Mouse (Mus musculus) heart, adult 8-10 months (tissue): ENCODE measurements at regions not wholly inside any gene's neighbourhood (a gene's known extent, or its start where the extent isn't known, plus 50 kb on each side); places are given as distances from the start of the nearest gene placed in this dataset.

ENCODE experiments used
- DNase-seq: peaks from one replicate; pipeline ENCODE4 v3.0.0; 2022; ENCODE audit warnings: low spot score

DNA sequence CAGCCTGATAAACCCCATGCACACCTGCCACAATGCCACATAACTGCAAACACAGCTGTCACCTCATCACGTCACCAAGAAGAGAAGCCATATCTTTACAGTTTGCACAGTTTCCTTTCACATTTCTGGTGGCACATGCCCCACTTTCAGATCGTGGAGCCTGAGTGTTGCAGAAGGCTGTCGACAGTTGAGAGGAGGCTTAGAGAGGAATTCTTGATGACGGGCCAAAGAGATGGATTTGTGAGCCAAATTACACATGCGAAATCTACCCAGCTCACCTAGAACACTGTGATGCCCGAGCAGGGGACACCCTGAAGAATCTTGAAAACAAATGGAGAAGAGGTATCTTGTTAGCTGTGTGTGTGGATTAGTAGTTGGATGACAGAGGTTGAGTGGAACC, 77.4 kb downstream of the Cmpk2 start:
- no peak for DNase-seq

DNA sequence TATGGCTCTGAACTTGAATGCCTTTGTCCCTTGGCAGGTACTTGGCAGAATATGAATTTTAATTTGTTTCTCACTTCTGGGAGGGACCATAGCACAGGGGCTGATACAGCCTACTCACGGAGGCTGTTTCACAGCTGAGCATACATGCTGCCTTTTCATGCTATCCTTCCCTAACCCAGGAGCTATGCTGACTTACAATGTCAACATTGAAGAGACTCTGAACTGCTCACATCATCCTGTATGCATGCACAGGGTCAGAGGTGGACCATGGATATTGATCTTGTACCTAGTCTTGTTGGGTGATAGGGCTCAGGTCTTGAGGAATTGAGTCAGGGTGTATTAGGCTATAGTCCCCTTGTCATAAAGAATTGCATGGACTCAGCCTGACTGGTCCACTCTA, 74.5 kb downstream of the Cmpk2 start:
- no peak for DNase-seq

DNA sequence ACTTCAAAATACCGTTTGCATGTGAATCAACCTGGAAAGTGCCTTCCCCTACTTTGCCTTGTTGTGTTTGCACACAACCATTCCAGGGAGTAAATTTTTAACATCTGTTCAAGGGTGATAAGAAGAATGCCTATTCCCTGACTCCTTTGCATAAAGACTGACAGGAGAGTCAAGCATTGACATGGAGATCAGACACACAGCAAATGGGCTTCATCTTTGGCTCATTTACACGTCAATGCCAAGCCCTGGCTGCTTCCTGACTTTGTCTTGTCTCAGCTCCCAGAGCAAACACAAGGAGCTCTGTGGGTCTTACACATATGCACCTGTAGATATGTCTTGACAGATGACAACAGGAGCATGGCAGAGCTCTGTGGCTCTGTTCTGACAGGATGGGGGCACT, 73.4 kb downstream of the Cmpk2 start:
- no peak for DNase-seq

DNA sequence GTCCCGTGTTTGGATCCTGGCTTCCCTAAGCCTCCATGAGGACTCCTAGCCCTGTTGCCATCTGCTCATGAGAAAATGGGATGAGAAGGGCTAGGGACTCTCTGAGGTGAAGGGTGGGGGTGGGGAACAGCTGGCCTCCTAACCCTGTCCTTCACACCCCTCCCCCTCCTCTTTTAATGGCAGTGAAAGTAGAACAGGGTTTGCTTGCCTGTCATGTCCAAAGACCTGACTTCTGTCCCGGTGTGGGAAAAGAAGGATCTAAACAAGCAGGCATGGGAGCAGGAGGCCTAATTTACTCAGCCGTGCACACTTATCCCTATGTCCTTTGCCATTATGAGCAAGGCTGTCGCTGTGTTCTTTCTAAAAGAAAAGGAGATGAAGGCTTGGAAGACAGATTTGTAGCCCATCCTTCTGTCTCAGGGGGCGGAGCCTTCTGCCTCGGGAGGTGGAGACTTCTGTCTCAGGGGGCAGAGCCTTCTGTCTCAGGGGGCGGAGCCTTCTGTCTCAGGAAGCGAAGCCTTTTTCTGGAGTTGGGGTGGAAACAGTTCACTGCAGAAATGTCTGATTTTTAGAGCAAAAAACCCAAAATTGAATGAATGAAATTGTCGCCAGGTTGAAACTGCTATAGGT, 66.4 kb downstream of the Cmpk2 start:
- no peak for DNase-seq

DNA sequence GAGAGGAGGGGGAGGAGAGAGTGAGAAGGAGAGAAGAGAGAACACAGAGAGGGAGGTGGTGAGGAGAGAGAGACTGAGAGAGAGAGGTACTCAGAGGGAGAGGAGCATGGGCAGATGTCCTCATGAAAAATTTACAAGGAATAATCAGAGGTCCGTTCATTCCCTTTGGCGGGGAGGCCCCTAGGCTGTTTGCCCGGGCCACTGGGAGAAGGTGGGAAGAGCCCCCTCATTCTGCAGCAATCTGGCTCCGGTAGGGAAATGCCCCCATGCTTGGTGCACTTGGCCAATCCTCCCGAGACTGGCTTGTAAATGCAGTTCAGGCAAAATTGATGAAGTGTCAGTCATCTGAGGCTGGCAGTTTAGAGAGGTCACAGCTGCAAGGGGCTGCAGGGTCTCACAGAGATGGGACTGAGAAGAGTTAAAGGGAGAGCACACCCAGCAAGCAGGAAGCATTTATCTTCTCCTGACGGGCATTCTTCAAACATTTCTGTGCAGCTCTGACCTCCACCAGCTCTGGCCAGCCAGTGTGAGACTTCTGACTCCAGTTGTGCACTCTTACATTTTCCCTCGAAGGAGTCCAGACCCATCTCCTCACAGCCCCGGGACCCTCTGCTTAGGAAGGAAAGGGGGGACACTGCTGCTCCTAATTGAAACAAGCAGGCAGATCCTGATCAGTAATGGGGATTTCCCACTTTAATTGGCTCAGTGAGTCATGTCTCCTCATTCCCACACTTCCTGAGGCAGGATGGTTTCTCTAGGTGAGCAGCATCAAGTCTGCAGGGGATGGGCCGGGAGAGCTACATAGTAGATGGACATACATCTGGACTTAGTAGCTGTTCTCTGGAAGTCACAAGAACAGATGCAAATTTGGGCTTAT, 65.5 kb downstream of the Cmpk2 start:
- DNase-seq = no peak

DNA sequence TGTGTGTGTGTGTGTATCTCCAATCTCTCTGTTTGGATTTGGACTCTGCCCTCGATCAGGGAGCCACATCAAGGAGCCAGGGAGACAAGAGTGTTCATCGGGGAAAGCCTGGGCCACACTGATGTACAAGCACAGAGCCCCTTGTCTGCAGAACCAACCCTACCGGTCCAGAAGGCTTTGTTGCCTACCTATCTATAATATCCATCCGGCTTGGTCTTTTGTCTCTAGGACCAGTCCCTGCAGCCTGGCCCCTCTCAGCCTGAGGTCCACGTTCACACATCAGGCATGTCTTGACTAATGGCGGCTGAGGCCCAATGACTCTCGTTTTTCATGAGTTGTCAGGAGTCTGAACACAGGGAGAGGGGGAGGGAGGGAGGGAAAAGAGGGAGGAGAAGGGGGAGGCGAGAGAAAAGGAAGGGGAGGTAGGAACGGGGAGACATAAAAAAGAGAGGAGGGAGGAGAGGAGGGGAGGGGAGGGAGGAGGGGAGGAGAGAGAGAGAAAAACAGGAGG, 64.7 kb downstream of the Cmpk2 start:
- no peak for DNase-seq

DNA sequence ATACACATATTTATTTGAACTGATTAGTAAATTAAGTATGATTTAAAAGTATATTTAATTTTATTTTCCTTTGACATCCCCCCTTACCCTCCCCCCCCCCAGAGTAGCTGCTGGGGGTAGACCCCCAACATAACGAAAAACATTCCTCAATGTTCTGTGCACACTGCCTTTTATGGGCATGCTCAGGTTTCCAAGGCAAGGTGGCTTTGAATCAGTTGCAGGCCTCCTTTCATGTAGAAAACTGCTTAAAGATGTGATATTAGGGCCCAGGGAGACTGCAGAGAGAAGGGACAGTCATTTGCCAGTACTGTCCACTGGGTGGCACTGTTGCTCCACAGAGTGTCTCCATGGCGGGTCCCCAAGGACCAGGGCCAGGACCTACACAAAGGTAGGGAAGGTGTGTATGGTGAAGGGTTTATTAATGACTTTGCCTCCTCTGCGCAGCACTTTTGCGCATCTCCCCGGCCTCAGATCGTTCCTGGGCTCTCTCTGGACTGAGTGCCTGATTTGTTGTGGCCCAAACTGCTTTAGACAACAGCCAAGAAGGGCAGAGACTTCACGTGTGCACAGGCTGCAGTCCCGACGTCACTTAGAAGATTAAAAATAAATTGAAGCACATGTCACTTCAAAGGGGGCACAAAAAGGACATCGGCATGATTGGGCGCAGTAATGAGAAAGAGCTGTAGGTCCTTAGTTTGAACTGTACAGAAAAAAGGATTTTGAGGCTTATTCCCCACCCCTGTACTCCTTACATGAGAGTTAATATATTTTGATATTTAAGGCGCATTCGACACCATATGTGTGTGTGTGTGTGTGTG, 64.0 kb downstream of the Cmpk2 start:
- DNase-seq = peak; percentile 49

DNA sequence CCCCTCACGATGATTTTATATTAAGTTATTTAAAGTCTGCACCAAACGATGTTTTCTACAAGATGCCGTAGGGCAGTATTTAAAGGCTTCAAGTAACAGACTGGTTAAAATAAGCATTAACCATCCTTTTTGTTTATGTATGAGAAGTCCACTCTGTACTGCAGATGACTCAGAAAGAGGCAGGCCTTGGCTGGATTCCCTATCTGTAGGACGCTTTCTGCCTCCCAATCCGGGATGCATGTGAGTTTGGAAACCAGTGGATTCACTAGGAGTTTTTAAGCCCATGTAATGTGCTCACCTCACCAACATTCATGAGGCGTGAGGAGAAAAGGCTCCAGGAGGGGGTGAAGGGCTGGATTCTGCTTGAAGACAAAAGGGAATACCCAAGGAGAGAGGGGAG, 63.1 kb downstream of the Cmpk2 start:
- DNase-seq = no peak
